Mouse (Mus musculus) embryonic facial prominence, embryonic 13.5 days (tissue): ENCODE data around the gene G530012D18Rik. TPM values are rescaled to one million over a fixed set of nuclear protein-coding genes. Genes with fewer than 3 reads are reported as not detected.
"Not testable (repeated sequence)": the region's sequence is repeated elsewhere in the genome, so short reads cannot be mapped to it uniquely, and the experiment has no call there.

Experiments used
- ATAC-seq: fragments of 200-750 bp; cut with Nextera tagmentation; 2 replicates; pipeline ENCODE4 v1.8.0; 2017; ENCODE audit warnings: low read depth; ENCODE audit not compliant: insufficient number of reproducible peaks, insufficient read depth, low FRiP score, low TSS enrichment
- H3K27ac ChIP-seq: fragments of 300-500 bp; sonication (generic); 2 replicates; pipeline ENCODE4 v1.5.1; 2015; ENCODE audit warnings: moderate library complexity, mild to moderate bottlenecking, inconsistent platforms
- H3K27me3 ChIP-seq: fragments of 300-500 bp; sonication (generic); 2 replicates; pipeline ENCODE4 v1.6.1; 2015; ENCODE audit warnings: mild to moderate bottlenecking, inconsistent platforms
- H3K36me3 ChIP-seq: fragments of 300-500 bp; sonication (generic); 2 replicates; pipeline ENCODE4 v1.6.1; 2015; ENCODE audit warnings: mild to moderate bottlenecking, inconsistent platforms
- H3K4me1 ChIP-seq: fragments of 300-500 bp; sonication (generic); 2 replicates; pipeline ENCODE4 v1.6.1; 2015; ENCODE audit warnings: inconsistent platforms
- H3K4me2 ChIP-seq: fragments of 300-500 bp; sonication (generic); 2 replicates; pipeline ENCODE4 v1.6.1; 2015; ENCODE audit warnings: moderate library complexity, mild to moderate bottlenecking, inconsistent platforms
- H3K4me3 ChIP-seq: fragments of 300-500 bp; sonication (generic); 2 replicates; pipeline ENCODE4 v1.5.1; 2015; ENCODE audit warnings: mild to moderate bottlenecking, inconsistent platforms
- H3K9ac ChIP-seq: fragments of 300-500 bp; sonication (generic); 2 replicates; pipeline ENCODE4 v1.6.1; 2015; ENCODE audit warnings: mild to moderate bottlenecking, inconsistent platforms
- H3K9me3 ChIP-seq: fragments of 300-500 bp; sonication (generic); 2 replicates; pipeline ENCODE4 v1.6.1; 2016; ENCODE audit warnings: inconsistent platforms
- WGBS: fragments of 180-500 bp; shearing (Covaris S2); methylation state at CpG from one replicate; pipeline ENCODE4 v1.1.7; 2015; ENCODE audit warnings: mixed read lengths; 5-methylcytosine and 5-hydroxymethylcytosine counted together
- polyA plus RNA-seq: library from polyadenylated mRNA; unstranded; fragments of >200 nt; fragmentation: Nextera tagmentation; extraction: Ambion mirVana; gene quantifications from 2 replicates; pipeline ENCODE4 v1.2.1, GENCODE M21; 2015

The G530012D18Rik gene
- polyA plus RNA-seq, 1 experiment from 2014 or later = not detected

DNA sequence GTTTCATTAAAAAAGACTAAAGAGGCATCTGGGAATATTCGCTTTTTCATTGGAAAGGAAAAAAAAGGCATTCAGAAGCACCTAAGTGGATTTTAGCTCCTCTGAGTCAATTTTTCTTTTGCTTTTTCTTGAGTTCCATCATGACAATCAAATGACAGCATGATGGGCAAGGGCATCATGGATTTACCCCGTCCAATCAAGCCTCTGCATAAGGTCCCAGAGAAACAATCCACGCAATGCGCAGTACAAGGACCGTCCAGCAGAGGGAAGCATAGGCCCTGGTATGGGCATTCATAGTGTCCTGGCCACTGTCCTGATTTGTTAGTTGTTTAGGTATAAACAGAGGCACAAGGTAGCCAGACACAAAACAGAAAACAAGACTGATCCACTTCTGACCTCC is 6.0 kb downstream of the G530012D18Rik start:
- H3K36me3 ChIP-seq, H3K9me3 ChIP-seq, H3K4me2 ChIP-seq, ATAC-seq, H3K4me3 ChIP-seq, H3K27ac ChIP-seq, H3K4me1 ChIP-seq, H3K27me3 ChIP-seq, H3K9ac ChIP-seq: not testable (repeated sequence)
- WGBS = 30% methylated on average over 5 of the region's 5 CpGs

DNA sequence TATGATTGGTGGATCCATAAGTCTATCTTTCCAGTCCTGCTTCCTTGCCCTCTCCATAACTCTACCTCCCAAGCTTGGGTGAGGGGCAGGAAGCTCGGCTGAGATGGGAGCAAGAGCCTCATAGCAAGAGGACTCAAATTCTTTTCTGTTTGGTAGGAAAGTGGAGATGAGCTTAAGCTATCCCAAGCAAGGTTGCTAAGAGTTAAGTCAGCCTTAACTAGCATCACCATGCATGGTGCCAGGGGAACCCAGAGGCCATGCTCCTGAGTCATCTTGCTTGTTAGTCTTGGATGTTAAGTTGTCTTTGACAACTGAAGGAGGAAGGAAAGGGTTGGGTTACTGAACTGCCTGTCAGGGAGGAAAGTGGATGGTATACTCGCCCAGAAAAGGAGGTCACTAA is 13.2 kb downstream of the G530012D18Rik start:
- H3K4me3 ChIP-seq, H3K27me3 ChIP-seq, H3K9ac ChIP-seq, H3K4me2 ChIP-seq, H3K27ac ChIP-seq, H3K9me3 ChIP-seq, H3K4me1 ChIP-seq, H3K36me3 ChIP-seq, ATAC-seq: not testable (repeated sequence)
- 81% methylated on average over 1 of the region's 2 CpGs for WGBS

DNA sequence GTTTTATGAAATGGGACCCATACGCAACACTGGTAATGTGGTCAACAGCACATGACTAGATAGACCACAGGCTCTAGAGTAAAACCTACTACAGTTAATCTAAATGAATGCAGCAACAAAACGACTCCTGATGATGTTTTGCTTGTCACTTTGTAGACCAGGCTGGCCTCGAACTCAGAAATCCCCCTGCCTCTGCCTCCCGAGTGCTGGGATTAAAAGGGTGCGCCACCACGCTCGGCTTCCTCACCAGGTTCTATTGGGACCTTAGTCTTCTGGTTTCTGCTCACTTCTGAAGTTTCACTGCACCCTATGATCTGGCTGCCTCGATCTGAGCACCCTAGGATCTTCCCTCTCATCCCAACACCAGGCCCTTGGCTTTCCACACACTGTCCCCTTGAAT is 17.1 kb downstream of the G530012D18Rik start:
- H3K9me3 ChIP-seq, H3K27me3 ChIP-seq, H3K27ac ChIP-seq, H3K9ac ChIP-seq, H3K4me1 ChIP-seq, H3K4me3 ChIP-seq, H3K4me2 ChIP-seq, H3K36me3 ChIP-seq, ATAC-seq: not testable (repeated sequence)
- WGBS = 87% methylated on average over 8 of the region's 8 CpGs

DNA sequence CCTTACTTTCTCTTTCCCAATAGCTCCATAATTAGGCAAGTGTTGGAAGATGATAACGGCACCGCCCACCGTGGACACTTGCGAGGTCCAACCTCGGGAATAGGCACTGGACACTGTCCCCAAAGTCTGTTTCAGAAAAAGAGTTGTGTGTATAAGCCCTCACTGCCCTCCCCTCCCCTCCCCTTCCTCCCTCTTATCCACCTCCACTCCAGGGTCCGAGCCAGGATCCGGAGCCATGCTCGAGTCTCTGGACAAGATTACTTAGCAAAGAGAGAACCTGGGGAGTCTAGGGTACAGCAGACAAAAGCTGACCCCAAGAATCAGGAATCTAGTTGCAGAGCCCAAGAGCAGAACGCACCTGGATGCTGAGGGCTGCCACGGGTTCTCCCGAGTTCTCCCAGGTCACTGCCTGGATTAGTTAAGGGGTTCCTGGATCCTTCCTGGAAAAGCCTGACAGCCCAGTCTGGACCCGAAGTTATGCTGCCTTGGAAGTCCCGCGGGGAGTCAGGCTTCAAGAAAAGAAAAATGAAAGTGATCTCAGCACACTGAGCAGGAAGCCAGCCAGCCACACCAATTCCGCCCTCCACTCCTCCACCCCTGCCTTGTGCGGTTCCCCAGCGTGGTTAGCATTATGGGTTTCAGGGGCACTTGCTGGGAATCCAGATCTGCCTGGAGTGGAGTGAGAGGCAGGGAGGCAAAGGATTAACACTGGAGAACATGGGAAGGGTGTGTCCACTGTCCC is 23.0 kb downstream of the G530012D18Rik start, which contains the start of gene Sp110:
TSS of gene Sp110 (minus strand) at position 547 of the 742 bp plus-strand sequence.
- H3K36me3 ChIP-seq, H3K4me3 ChIP-seq, H3K4me1 ChIP-seq, H3K9ac ChIP-seq, H3K4me2 ChIP-seq, ATAC-seq, H3K27ac ChIP-seq, H3K9me3 ChIP-seq, H3K27me3 ChIP-seq: not testable (repeated sequence)
- 67% methylated on average over 17 of the region's 17 CpGs for WGBS

DNA sequence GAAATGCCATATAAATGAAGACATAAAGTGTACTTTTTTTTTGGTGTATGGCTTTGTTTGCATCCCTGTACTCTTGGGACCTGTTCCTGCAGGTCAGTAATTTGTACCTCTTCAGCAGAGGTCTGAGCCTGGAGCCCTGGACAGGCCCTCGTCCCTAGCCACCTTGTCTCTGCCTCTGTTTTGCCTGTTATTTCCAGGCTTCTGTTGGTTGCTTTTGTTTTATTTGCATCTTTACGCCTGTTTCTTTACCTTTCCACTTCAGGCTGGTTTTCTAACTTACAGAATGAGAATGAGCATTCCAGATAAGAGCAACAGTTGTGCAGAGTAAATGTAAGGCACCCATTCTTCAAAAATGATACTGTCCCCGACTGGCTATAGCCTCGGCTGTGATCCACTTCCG is 24.6 kb downstream of the G530012D18Rik start, which contains the start of gene Sp140:
TSS of gene Sp140 (plus strand) at position 301 of the 400 bp plus-strand sequence.
- not testable (repeated sequence) for H3K27ac ChIP-seq, ATAC-seq, H3K4me1 ChIP-seq, H3K27me3 ChIP-seq, H3K9ac ChIP-seq, H3K4me2 ChIP-seq, H3K4me3 ChIP-seq, H3K36me3 ChIP-seq, H3K9me3 ChIP-seq
- WGBS = 60% methylated on average over 1 of the region's 5 CpGs

DNA sequence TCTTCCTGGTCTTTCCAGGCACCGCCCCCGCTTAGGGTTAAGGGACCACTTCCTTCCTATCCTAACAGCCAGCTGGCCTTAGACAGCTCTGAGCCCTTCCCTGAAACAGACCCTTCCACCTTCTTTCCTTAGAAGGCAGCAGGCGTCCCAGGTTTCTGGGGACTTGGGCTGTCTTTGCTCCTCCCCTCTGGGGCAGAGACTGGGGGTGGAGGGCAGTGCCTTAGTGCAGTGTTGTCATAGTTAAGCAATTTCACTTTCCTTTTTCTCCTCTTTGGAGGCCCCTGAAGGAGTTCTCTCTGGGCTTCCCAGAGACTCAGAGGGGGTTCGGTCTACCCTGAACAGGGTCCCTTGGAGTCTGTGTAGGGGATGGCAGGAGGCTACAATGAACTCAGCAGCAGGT is 25.3 kb downstream of the G530012D18Rik start:
- H3K4me3 ChIP-seq, ATAC-seq, H3K36me3 ChIP-seq, H3K9ac ChIP-seq, H3K4me1 ChIP-seq, H3K27me3 ChIP-seq, H3K4me2 ChIP-seq, H3K9me3 ChIP-seq, H3K27ac ChIP-seq: not testable (repeated sequence)
- 58% methylated on average over 4 of the region's 4 CpGs for WGBS

DNA sequence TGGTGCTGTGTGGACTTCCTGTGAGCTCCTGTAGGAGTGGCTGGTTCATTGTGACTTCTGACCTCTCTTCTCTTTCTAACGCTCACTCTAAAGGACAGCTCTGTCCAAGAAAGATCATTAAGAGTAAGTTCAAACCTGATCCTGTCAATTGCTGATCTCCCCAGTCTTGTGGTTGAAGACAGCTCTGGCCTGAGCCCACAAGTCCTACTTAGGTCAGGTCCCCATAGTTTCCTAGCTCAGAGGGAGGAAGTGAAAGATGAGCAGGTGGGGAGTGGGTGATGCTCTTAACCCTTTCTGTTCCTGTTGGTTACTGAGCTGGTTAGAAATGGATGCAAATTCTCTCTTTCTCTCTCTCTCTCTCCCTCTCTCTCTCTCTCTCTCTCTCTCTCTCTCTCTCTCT is 28.9 kb downstream of the G530012D18Rik start:
- not testable (repeated sequence) for H3K9me3 ChIP-seq, H3K9ac ChIP-seq, H3K27ac ChIP-seq, H3K27me3 ChIP-seq, H3K4me1 ChIP-seq, H3K4me3 ChIP-seq, H3K4me2 ChIP-seq, ATAC-seq, H3K36me3 ChIP-seq
- 100% methylated on average over 1 of the region's 1 CpGs for WGBS

DNA sequence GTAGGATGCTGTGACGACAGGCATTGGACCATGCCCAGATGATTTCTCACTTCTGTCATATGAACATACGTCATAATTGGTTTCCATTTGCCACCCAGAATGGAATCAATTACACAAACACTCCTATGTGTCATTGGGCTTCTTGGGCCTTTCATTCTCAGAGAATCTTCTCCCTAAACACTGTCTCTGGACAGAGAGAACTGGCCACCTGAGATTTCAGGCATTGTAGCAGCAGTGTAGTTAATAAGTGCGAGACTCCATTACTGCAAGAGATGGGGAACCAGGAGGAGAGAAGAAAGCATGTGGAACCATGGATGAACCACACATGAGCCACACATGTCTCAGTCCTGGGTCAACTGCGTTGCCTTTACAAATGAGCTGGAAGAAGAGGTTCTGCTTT is 32.9 kb downstream of the G530012D18Rik start:
- ATAC-seq, H3K4me1 ChIP-seq, H3K9ac ChIP-seq, H3K4me3 ChIP-seq, H3K4me2 ChIP-seq, H3K27me3 ChIP-seq, H3K9me3 ChIP-seq, H3K36me3 ChIP-seq, H3K27ac ChIP-seq: not testable (repeated sequence)
- WGBS = 75% methylated on average over 3 of the region's 4 CpGs

DNA sequence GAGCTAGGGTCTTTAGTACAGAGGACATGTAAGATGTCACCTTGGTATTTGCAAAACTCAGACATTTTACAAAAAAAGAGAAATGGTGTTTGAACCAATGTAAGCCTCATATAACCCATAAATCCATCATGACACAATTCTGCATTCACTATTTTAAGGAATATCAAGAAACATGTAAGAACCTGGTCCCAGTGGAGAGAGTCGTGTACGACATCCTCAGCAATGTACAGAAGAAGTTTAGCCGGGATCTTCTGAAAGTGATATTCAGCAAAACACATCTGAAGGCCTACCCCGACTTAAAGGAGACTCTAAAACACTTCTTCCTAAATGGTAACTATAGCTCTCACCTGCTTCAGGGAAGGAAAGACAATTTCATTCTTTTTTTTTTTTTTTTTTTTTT is 35.1 kb downstream of the G530012D18Rik start:
- H3K9me3 ChIP-seq, H3K4me1 ChIP-seq, H3K4me3 ChIP-seq, H3K4me2 ChIP-seq, H3K27me3 ChIP-seq, H3K36me3 ChIP-seq, H3K27ac ChIP-seq, ATAC-seq, H3K9ac ChIP-seq: not testable (repeated sequence)
- WGBS = no CpG with 5 or more reads among the region's 4 CpGs

DNA sequence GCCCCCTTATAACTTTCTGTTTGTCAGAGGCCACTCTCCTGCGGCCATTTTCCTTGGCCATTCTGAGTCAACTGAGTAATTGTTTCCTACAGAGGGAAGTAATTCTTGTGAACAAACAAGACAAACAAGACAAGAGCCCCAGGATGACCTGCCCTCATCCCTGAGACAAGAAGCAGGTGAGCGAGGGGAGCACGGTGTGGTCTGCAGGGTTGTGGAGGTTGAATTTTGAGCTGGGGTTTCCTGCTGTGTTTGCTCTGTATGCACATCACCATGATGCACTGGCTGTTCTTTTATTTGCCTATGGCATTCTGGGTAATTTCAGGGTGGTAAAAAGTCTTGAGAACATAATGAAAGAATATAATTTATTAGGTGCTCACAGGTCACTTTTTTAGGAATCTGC is 39.6 kb downstream of the G530012D18Rik start:
- not testable (repeated sequence) for H3K9ac ChIP-seq, H3K4me2 ChIP-seq, ATAC-seq, H3K36me3 ChIP-seq, H3K27ac ChIP-seq, H3K27me3 ChIP-seq, H3K4me3 ChIP-seq, H3K4me1 ChIP-seq, H3K9me3 ChIP-seq
- WGBS = 93% methylated on average over 3 of the region's 3 CpGs

DNA sequence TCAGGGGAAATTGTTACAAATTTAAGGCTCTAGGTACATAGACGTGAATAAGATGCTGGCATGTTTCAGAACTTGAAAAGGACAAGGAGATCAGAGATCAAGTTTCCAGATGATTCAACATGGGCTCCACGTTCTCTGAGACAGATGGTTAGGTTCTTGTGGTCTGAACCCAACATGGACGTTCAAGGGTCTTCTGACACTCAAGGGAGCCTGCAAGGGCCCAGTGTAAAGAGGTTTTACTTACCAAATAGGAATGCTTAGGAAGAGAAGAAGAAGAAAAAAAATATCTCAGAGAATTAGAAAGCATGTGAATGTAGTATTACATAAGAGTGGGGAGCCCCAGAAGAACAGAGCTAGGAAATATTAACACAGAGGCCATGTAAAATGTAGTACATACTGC is 40.3 kb downstream of the G530012D18Rik start:
- 62% methylated on average over 3 of the region's 3 CpGs for WGBS
- H3K36me3 ChIP-seq, ATAC-seq: not testable (repeated sequence)

DNA sequence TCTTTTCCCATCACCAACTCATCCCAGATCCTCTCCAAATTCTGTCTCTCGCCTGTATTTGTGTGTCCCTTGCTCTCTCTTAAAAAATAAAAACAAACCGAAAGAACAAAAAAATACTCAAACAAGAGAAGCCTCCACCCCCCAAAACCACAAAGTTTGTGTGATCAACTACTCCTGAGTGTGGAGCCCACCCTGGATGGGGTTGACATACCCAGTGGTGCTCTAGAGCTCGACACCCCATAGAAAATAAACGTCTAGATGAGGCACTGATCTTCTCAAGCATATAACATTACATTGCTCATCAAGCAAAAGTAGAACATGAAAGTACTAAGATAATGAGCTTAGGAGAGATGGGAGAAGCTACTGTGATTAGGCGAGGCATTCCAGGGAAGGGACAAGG is 41.7 kb downstream of the G530012D18Rik start:
- not testable (repeated sequence) for H3K27me3 ChIP-seq, H3K27ac ChIP-seq, H3K4me2 ChIP-seq, H3K9me3 ChIP-seq, ATAC-seq, H3K36me3 ChIP-seq, H3K4me1 ChIP-seq, H3K4me3 ChIP-seq, H3K9ac ChIP-seq
- WGBS = 59% methylated on average over 4 of the region's 5 CpGs

More for the DNA sequence above, 40.3 kb downstream of the G530012D18Rik start:
- H3K9ac ChIP-seq, H3K27ac ChIP-seq, H3K4me1 ChIP-seq, H3K9me3 ChIP-seq, H3K27me3 ChIP-seq, H3K4me3 ChIP-seq, H3K4me2 ChIP-seq: not testable (repeated sequence)
